In the genomic region with DNA sequence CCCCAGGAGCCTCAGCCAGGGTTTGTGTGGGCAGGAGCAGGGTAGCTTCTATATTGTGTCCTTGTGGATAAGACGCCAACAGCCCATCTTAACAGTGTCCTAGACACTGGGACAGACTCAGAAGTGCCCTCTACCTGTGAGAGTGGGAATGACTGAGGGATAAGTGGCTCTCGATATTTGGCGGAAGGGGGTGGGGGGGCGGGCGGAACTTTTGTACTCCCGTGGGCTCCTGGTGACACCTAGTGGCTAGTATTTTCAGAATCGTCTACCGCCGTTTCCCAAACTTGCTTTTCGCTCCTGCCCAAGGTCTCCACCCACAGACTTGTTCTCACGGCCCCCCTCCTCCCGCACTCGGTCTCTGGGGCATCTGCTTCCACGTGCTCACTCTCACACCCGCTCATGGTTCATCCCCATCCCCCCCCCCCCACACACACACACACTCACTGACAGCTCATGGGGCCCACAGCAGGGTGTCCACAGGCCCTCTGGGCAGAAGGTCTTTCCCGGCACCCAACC, we compare ENCODE assay signal across 8 mouse cellular contexts. TPM values are rescaled to one million over a fixed set of nuclear protein-coding genes. Genes with fewer than 3 reads are reported as not detected.
DNase-seq lines count a peak whose midpoint lies in the region; ATAC-seq and TF ChIP-seq lines count a peak whose summit lies in the region.

No protein-coding gene starts in this region.

- no peaks in the 10 kb centered on the region for H3K79me2 ChIP-seq in CH12.LX (replicated peaks; ENCODE audit: control insufficient read depth, extremely low read depth, insufficient read depth, poor library complexity, severe bottlenecking)
- H3K79me2 ChIP-seq in liver, adult 2 months (ENCODE audit: control insufficient read depth, insufficient read depth, low read length): no peaks in the 10 kb centered on the region

- TF ChIP-seq POLR2A in CH12.LX (IDR thresholded peaks at IDR 0.05; ENCODE audit: low read depth, low read length): no peak
- no peak for TF ChIP-seq POLR2A in bone marrow macrophage, adult 2 months (IDR thresholded peaks at IDR 0.05; ENCODE audit: borderline replicate concordance, low read depth, low read length)
- no peak for TF ChIP-seq POLR2A in embryonic fibroblast, embryonic 13.5 days (IDR thresholded peaks at IDR 0.05; ENCODE audit: low read depth, low read length)
- TF ChIP-seq POLR2A in liver, adult 2 months (IDR thresholded peaks at IDR 0.05; ENCODE audit: extremely low read depth, insufficient read depth, low read length): no peak

- peak; percentile 69 for TF ChIP-seq RAD21 in CH12.LX (IDR thresholded peaks at IDR 0.05; ENCODE audit: low read depth, low read length)

- no peak for TF ChIP-seq EP300 in CH12.LX (IDR thresholded peaks at IDR 0.05; ENCODE audit: low read length)

- dilution Hi-C loops in CH12.LX (cut with MboI; ENCODE audit: extremely low pct_ligation_motif_present, extremely low pct_unique_long_range_greater_than_20kb, low sequenced_read_pairs): no loop called here

- peak; percentile 25 to 79; a peak in 3 of 4 replicates for TF ChIP-seq CTCF in CH12.LX (conservative IDR thresholded peaks at IDR 0.05 in 1 of 2, IDR thresholded peaks at IDR 0.05 in 1 of 2; ENCODE audit: low read depth in 2 of 2, low read length in 2 of 2)
- peak; percentile 64 for TF ChIP-seq CTCF in bone marrow macrophage, adult 2 months (IDR thresholded peaks at IDR 0.05; ENCODE audit: low read depth, low read length)
- TF ChIP-seq CTCF in embryonic fibroblast, embryonic 13.5 days (IDR thresholded peaks at IDR 0.05; ENCODE audit: borderline replicate concordance, insufficient read depth, low read length): peak; percentile 34; the same call in 1 of the 2 replicates
- peak; percentile 65 for TF ChIP-seq CTCF in liver, adult 2 months (IDR thresholded peaks at IDR 0.05; ENCODE audit: low read depth, low read length)

- WGBS in heart, embryonic 13.5 days: 4% methylated on average over 15 of the region's 16 CpGs
- 2% methylated on average over 16 of the region's 16 CpGs for WGBS in kidney, embryonic 16.5 days
- 4% methylated on average over 16 of the region's 16 CpGs for WGBS in liver, adult 2 months

- no peak for ATAC-seq in heart, embryonic 13.5 days (ENCODE audit: extremely low read depth, insufficient number of reproducible peaks, low FRiP score, low TSS enrichment)
- peak; percentile 78 for ATAC-seq in kidney, embryonic 16.5 days (ENCODE audit: low FRiP score, low TSS enrichment)

- peaks cover 11% of the 10 kb centered on the region for H3K27me3 ChIP-seq in CH12.LX (replicated peaks)
- peaks cover 65% of the 10 kb centered on the region for H3K27me3 ChIP-seq in heart, embryonic 13.5 days (replicated peaks)
- peaks cover 12% of the 10 kb centered on the region for H3K27me3 ChIP-seq in kidney, embryonic 16.5 days (ENCODE audit: insufficient read depth, low read length)
- H3K27me3 ChIP-seq in liver, adult 2 months (ENCODE audit: control insufficient read depth, insufficient read depth, low read length): no peaks in the 10 kb centered on the region

- H3K27ac ChIP-seq in CH12.LX (ENCODE audit: insufficient read depth, low read depth): no peak overlapping the region
- H3K27ac ChIP-seq in bone marrow macrophage, adult 2 months (ENCODE audit: insufficient read depth, low read depth, low read length): no peak overlapping the region
- H3K27ac ChIP-seq in embryonic fibroblast, embryonic 13.5 days (ENCODE audit: insufficient read depth, low read length): no peak overlapping the region
- H3K27ac ChIP-seq in heart, embryonic 13.5 days (replicated peaks): no peak overlapping the region
- no peak overlapping the region for H3K27ac ChIP-seq in kidney, embryonic 16.5 days (ENCODE audit: low read length)
- H3K27ac ChIP-seq in liver, adult 2 months (replicated peaks; ENCODE audit: insufficient read depth, low read depth, low read length): no peak overlapping the region

- H3K9ac ChIP-seq in CH12.LX (ENCODE audit: insufficient read depth, low read depth): no peak overlapping the region; the same call in 1 of the 2 replicates
- H3K9ac ChIP-seq in heart, embryonic 13.5 days: peak overlapping the region; percentile 54; the same call in 1 of the 2 replicates
- no peak overlapping the region; the same call in 1 of the 2 replicates for H3K9ac ChIP-seq in kidney, embryonic 16.5 days (replicated peaks; ENCODE audit: low read length)
- no peak overlapping the region for H3K9ac ChIP-seq in liver, adult 2 months (ENCODE audit: low read depth, low read length)

- no peak overlapping the region for H3K4me3 ChIP-seq in CH12.LX (replicated peaks in 1 of 3; ENCODE audit: low read depth in 2 of 3, low read length in 2 of 3, poor library complexity in 1 of 3)
- H3K4me3 ChIP-seq in bone marrow macrophage, adult 2 months (ENCODE audit: insufficient read depth, low read length): no peak overlapping the region
- no peak overlapping the region for H3K4me3 ChIP-seq in embryonic fibroblast, embryonic 13.5 days (ENCODE audit: insufficient read depth, low read length)
- no peak overlapping the region for H3K4me3 ChIP-seq in heart, embryonic 13.5 days
- H3K4me3 ChIP-seq in kidney, embryonic 16.5 days (ENCODE audit: low read length): no peak overlapping the region
- H3K4me3 ChIP-seq in liver, adult 2 months (ENCODE audit: insufficient read depth, low read depth, low read length): no peak overlapping the region

- in situ Hi-C loops in CH12.LX (cut with MboI; ENCODE audit: low pct_ligation_motif_present, low pct_unique_long_range_greater_than_20kb, low sequenced_read_pairs): loop anchor here (5.0 to 10.0 kb wide), 2 partner anchors 337 to 495 kb away; no protein-coding TSS in a partner anchor

- H3K36me3 ChIP-seq in CH12.LX (replicated peaks in 1 of 2; ENCODE audit: control insufficient read depth in 1 of 2, insufficient read depth in 1 of 2, low read length in 1 of 2): no peaks in the 10 kb centered on the region
- no peaks in the 10 kb centered on the region for H3K36me3 ChIP-seq in heart, embryonic 13.5 days
- no peaks in the 10 kb centered on the region for H3K36me3 ChIP-seq in kidney, embryonic 16.5 days (ENCODE audit: insufficient read depth, low read length)
- no peaks in the 10 kb centered on the region for H3K36me3 ChIP-seq in liver, adult 2 months (ENCODE audit: control insufficient read depth, insufficient read depth, low read length)

- H3K9me3 ChIP-seq in CH12.LX (replicated peaks; ENCODE audit: low read length): no peaks in the 10 kb centered on the region
- no peaks in the 10 kb centered on the region for H3K9me3 ChIP-seq in heart, embryonic 13.5 days
- no peaks in the 10 kb centered on the region for H3K9me3 ChIP-seq in kidney, embryonic 16.5 days (ENCODE audit: low read length)

- H3K4me2 ChIP-seq in CH12.LX (ENCODE audit: insufficient read depth, low read depth, poor library complexity, severe bottlenecking): peak overlapping the region; percentile 46
- peak overlapping the region; percentile 52 for H3K4me2 ChIP-seq in heart, embryonic 13.5 days
- H3K4me2 ChIP-seq in kidney, embryonic 16.5 days (replicated peaks; ENCODE audit: low read depth, low read length): peak overlapping the region; percentile 40; the same call in 1 of the 2 replicates

- DNase-seq in CH12.LX (ENCODE audit: extremely low read depth): peak; percentile 89
- DNase-seq in liver, adult 2 months (ENCODE audit: extremely low read depth, low read depth, low spot score): peak; percentile 74
- peak; percentile 71 for DNase-seq in naive thymus-derived CD4-positive, alpha-beta T cell, adult 2 months (ENCODE audit: low read depth)
- peak; percentile 89 for DNase-seq in testis, postnatal 10 days (ENCODE audit: low spot score)

- peaks cover 0 to 23% of the 10 kb centered on the region in 2 experiments; a peak in 3 of 4 replicates for H3K4me1 ChIP-seq in CH12.LX (ENCODE audit: control insufficient read depth in 1 of 2, insufficient read depth in 2 of 2)
- H3K4me1 ChIP-seq in bone marrow macrophage, adult 2 months (ENCODE audit: control insufficient read depth, insufficient read depth, low read length): peaks cover 8% of the 10 kb centered on the region
- no peaks in the 10 kb centered on the region for H3K4me1 ChIP-seq in embryonic fibroblast, embryonic 13.5 days (ENCODE audit: control insufficient read depth, insufficient read depth, low read length)
- H3K4me1 ChIP-seq in heart, embryonic 13.5 days: peaks cover 6% of the 10 kb centered on the region; the same call in 1 of the 2 replicates
- peaks cover 3% of the 10 kb centered on the region; the same call in 1 of the 2 replicates for H3K4me1 ChIP-seq in kidney, embryonic 16.5 days (ENCODE audit: insufficient read depth, low read length)
- peaks cover 18% of the 10 kb centered on the region for H3K4me1 ChIP-seq in liver, adult 2 months (ENCODE audit: control insufficient read depth, insufficient read depth, low read length)

RNA-seq across cellular contexts. Expression of a gene that starts 14.3 kb away (rescaled TPM):
- total RNA-seq in CH12.LX (2012; rRNA removed) (not detected in 2 replicates), CH12.LX (2014; rRNA removed) (not detected in 2 replicates)
- not detected in 2 replicates for polyA plus RNA-seq in CH12.LX (2012; ENCODE audit: insufficient read length, low read depth)
- not detected in 2 replicates for polyA plus RNA-seq in bone marrow macrophage, adult 2 months (2012; ENCODE audit: insufficient read depth, insufficient read length, missing spikeins)
- not detected in 2 replicates for polyA plus RNA-seq in embryonic fibroblast, embryonic 13.5 days (2011; ENCODE audit: insufficient read length, low read depth, missing spikeins)
- polyA plus RNA-seq in heart, embryonic 13.5 days (2015; fragmentation: Nextera tagmentation; extraction: Ambion mirVana): 1.1 and 2.2 TPM in 2 replicates
- polyA plus RNA-seq in kidney, embryonic 16.5 days (2015; fragmentation: Nextera tagmentation; extraction: Ambion mirVana): 2.2 and 2.4 TPM in 2 replicates
- 0.07 and 0.09 TPM in 2 replicates for total RNA-seq in liver, adult 2 months (2014; rRNA removed)
- polyA plus RNA-seq in liver, adult 2 months (2012; rRNA removed): not detected in 2 replicates

RNA-seq across cellular contexts. Expression of a gene that starts 43.4 kb away (rescaled TPM):
- total RNA-seq in CH12.LX (2012; rRNA removed) (not detected in 2 replicates), CH12.LX (2014; rRNA removed) (not detected in 2 replicates)
- not detected in 2 replicates for polyA plus RNA-seq in CH12.LX (2012; ENCODE audit: insufficient read length, low read depth)
- 0.20 TPM in 1 of 2 replicates, not detected in the other for polyA plus RNA-seq in bone marrow macrophage, adult 2 months (2012; ENCODE audit: insufficient read depth, insufficient read length, missing spikeins)
- polyA plus RNA-seq in embryonic fibroblast, embryonic 13.5 days (2011; ENCODE audit: insufficient read length, low read depth, missing spikeins): 3.8 and 6.4 TPM in 2 replicates
- polyA plus RNA-seq in heart, embryonic 13.5 days (2015; fragmentation: Nextera tagmentation; extraction: Ambion mirVana): 1.6 and 1.7 TPM in 2 replicates
- polyA plus RNA-seq in kidney, embryonic 16.5 days (2015; fragmentation: Nextera tagmentation; extraction: Ambion mirVana): 6.6 TPM in 2 replicates
- total RNA-seq in liver, adult 2 months (2014; rRNA removed): 6.1 and 7.7 TPM in 2 replicates
- 14.4 and 15.2 TPM in 2 replicates for polyA plus RNA-seq in liver, adult 2 months (2012; rRNA removed)

RNA-seq across cellular contexts. Expression of a gene that starts 52.8 kb away (rescaled TPM):
- total RNA-seq in CH12.LX (2012; rRNA removed) (not detected in 2 replicates), CH12.LX (2014; rRNA removed) (not detected in 2 replicates)
- polyA plus RNA-seq in CH12.LX (2012; ENCODE audit: insufficient read length, low read depth): not detected in 2 replicates
- 78.9 and 79.1 TPM in 2 replicates for polyA plus RNA-seq in bone marrow macrophage, adult 2 months (2012; ENCODE audit: insufficient read depth, insufficient read length, missing spikeins)
- polyA plus RNA-seq in embryonic fibroblast, embryonic 13.5 days (2011; ENCODE audit: insufficient read length, low read depth, missing spikeins): 1.8 and 5.1 TPM in 2 replicates
- polyA plus RNA-seq in heart, embryonic 13.5 days (2015; fragmentation: Nextera tagmentation; extraction: Ambion mirVana): 0.47 and 0.78 TPM in 2 replicates
- polyA plus RNA-seq in kidney, embryonic 16.5 days (2015; fragmentation: Nextera tagmentation; extraction: Ambion mirVana): 1.1 and 1.4 TPM in 2 replicates
- total RNA-seq in liver, adult 2 months (2014; rRNA removed): 177 and 199 TPM in 2 replicates
- polyA plus RNA-seq in liver, adult 2 months (2012; rRNA removed): 349 and 390 TPM in 2 replicates

Comparison
In these comparisons a context has a peak if more than half of its experiments do, and no peak if none do; other contexts are left out.
1. RNA of a gene that starts 52.8 kb away (polyA plus RNA-seq): 349 to 390 TPM in liver, adult 2 months and 78.9 to 79.1 TPM in bone marrow macrophage, adult 2 months; 1.8 to 5.1 TPM in embryonic fibroblast, embryonic 13.5 days, 1.1 to 1.4 TPM in kidney, embryonic 16.5 days, 0.47 to 0.78 TPM in heart, embryonic 13.5 days and not detected in CH12.LX; every median in the first group is over 10 times any median in the second.
2. Peak in every context shown above with its lines, with median percentiles within 50 percentile points of each other: DNase-seq, H3K4me2 ChIP-seq and CTCF ChIP-seq.